Mouse (Mus musculus): ENCODE measurements around the gene Ncapd2.

The Ncapd2 gene

GRCm38 (mm10) chr6:125191332-125192015 is at the start of gene Ncapd2, which contains the start of gene Mrpl51:
Gene Ncapd2 (minus strand): TSS chr6:125191701.
Gene Mrpl51 (plus strand): TSS chr6:125191801.
- peak; percentile 99 for DNase-seq (ENCODE audit: low read depth, low spot score)

GRCm38 (mm10) chr6:125240617-125241016 is 49.1 kb upstream of the Ncapd2 start:
- no peak for DNase-seq (ENCODE audit: low read depth, low spot score)

- DNase-seq (ENCODE audit: low read depth, low spot score), result no peak
Observed at GRCm38 (mm10) chr6:125239547-125239946, 48.0 kb upstream of the Ncapd2 start.

- DNase-seq (ENCODE audit: low read depth, low spot score), result no peak
Observed at GRCm38 (mm10) chr6:125238396-125238795, 46.9 kb upstream of the Ncapd2 start.

- peak; percentile 58 for DNase-seq (ENCODE audit: low read depth, low spot score)
Observed at GRCm38 (mm10) chr6:125237421-125237820, 45.9 kb upstream of the Ncapd2 start.

GRCm38 (mm10) chr6:125236782-125237181 is 45.3 kb upstream of the Ncapd2 start, which contains the start of gene Cd27:
Gene Cd27 (minus strand): TSS chr6:125237010.
- DNase-seq (ENCODE audit: low read depth, low spot score), result no peak

GRCm38 (mm10) chr6:125236341-125236740 is 44.8 kb upstream of the Ncapd2 start:
- no peak for DNase-seq (ENCODE audit: low read depth, low spot score)

- DNase-seq (ENCODE audit: low read depth, low spot score), result no peak
Observed at GRCm38 (mm10) chr6:125234520-125234828, 43.0 kb upstream of the Ncapd2 start.

GRCm38 (mm10) chr6:125233816-125234519 is 42.5 kb upstream of the Ncapd2 start:
- no peak for DNase-seq (ENCODE audit: low read depth, low spot score)

GRCm38 (mm10) chr6:125232516-125232915 is 41.0 kb upstream of the Ncapd2 start:
- no peak for DNase-seq (ENCODE audit: low read depth, low spot score)

GRCm38 (mm10) chr6:125232045-125232437 is 40.5 kb upstream of the Ncapd2 start:
- no peak for DNase-seq (ENCODE audit: low read depth, low spot score)

- peak; percentile 90 for DNase-seq (ENCODE audit: low read depth, low spot score)
Observed at GRCm38 (mm10) chr6:125231117-125232044, 39.9 kb upstream of the Ncapd2 start, which contains the start of gene Tapbpl. Gene Tapbpl (minus strand): TSS chr6:125231860.

GRCm38 (mm10) chr6:125230571-125230970 is 39.1 kb upstream of the Ncapd2 start:
- no peak for DNase-seq (ENCODE audit: low read depth, low spot score)

GRCm38 (mm10) chr6:125225518-125226115 is 34.1 kb upstream of the Ncapd2 start:
- peak; percentile 83 for DNase-seq (ENCODE audit: low read depth, low spot score)

GRCm38 (mm10) chr6:125222577-125222976 is 31.1 kb upstream of the Ncapd2 start:
- no peak for DNase-seq (ENCODE audit: low read depth, low spot score)

- DNase-seq (ENCODE audit: low read depth, low spot score), result no peak
Observed at GRCm38 (mm10) chr6:125222146-125222545, 30.6 kb upstream of the Ncapd2 start.

- DNase-seq (ENCODE audit: low read depth, low spot score), result no peak
Observed at GRCm38 (mm10) chr6:125221115-125221745, 29.7 kb upstream of the Ncapd2 start.

GRCm38 (mm10) chr6:125218963-125219362 is 27.5 kb upstream of the Ncapd2 start:
- peak; percentile 83 for DNase-seq (ENCODE audit: low read depth, low spot score)

GRCm38 (mm10) chr6:125217899-125218298 is 26.4 kb upstream of the Ncapd2 start:
- DNase-seq (ENCODE audit: low read depth, low spot score), result peak; percentile 47

- DNase-seq (ENCODE audit: low read depth, low spot score), result peak; percentile 51
Observed at GRCm38 (mm10) chr6:125216898-125217297, 25.4 kb upstream of the Ncapd2 start.

Measured in brain, adult 2 months (tissue).